Mouse (Mus musculus): Measurements from ENCODE around the gene Cd300ld. TPM values are rescaled to one million over a fixed set of nuclear protein-coding genes. Genes with fewer than 3 reads are reported as not detected.

Cd300ld gene
- polyA plus RNA-seq (2015; fragmentation: Nextera tagmentation; extraction: Ambion mirVana) = 0.55 and 0.78 TPM in 2 replicates

GRCm38 (mm10) chr11:114989793-114990192, at the start of gene Cd300ld:
Cd300ld (minus strand) TSS chr11:114989922.

DNA sequence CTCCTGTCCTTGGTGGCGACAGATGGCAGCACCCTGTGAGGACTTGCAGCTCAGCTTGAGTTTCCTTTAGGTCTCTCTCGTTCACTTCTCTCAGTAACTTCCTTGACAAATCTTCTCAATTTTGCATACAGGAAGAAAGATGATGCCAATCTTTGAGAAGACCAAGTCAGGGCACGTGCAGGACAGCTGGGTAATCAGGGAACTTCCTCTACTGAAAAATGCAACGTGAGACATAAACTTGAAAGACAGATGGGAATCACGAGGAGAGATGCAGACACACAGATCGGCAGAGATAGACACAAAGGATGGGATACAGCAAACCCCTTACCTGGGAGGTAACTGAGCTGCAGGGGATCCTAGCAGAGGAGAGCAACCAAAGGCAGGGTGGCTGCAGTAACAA, 47.9 kb upstream of the Cd300ld start, which contains the start of gene Cd300ld5:
Gene Cd300ld5 (minus strand): TSS at position 101 of the 400 bp plus-strand sequence.

DNA sequence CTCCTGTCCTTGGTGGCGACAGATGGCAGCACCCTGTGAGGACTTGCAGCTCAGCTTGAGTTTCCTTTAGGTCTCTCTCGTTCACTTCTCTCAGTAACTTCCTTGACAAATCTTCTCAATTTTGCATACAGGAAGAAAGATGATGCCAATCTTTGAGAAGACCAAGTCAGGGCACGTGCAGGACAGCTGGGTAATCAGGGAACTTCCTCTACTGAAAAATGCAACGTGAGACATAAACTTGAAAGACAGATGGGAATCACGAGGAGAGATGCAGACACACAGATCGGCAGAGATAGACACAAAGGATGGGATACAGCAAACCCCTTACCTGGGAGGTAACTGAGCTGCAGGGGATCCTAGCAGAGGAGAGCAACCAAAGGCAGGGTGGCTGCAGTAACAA, 37.2 kb upstream of the Cd300ld start, which contains the start of gene Cd300ld4:
Gene Cd300ld4 (minus strand): TSS at position 101 of the 400 bp plus-strand sequence.

DNA sequence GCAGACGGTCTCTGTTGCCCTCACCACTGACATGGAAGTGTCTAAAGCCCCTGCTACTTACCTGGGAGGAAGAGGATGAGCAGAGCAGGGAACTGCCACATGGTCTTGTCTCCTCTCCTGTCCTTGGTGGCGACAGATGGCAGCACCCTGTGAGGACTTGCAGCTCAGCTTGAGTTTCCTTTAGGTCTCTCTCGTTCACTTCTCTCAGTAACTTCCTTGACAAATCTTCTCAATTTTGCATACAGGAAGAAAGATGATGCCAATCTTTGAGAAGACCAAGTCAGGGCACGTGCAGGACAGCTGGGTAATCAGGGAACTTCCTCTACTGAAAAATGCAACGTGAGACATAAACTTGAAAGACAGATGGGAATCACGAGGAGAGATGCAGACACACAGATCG, 26.4 kb upstream of the Cd300ld start, which contains the start of gene Cd300ld2:
Gene Cd300ld2 (minus strand): TSS at position 101 of the 400 bp plus-strand sequence.

GRCm38 (mm10) chr11:115001474-115002040, 11.8 kb upstream of the Cd300ld start, which contains the start of gene Cd300c2:
Cd300c2 (minus strand) TSS chr11:115001880.

GRCm38 (mm10) chr11:114968752-114969207, 20.9 kb downstream of the Cd300ld start, which contains the start of gene Cd300c:
Cd300c (minus strand) TSS chr11:114969157.

DNA sequence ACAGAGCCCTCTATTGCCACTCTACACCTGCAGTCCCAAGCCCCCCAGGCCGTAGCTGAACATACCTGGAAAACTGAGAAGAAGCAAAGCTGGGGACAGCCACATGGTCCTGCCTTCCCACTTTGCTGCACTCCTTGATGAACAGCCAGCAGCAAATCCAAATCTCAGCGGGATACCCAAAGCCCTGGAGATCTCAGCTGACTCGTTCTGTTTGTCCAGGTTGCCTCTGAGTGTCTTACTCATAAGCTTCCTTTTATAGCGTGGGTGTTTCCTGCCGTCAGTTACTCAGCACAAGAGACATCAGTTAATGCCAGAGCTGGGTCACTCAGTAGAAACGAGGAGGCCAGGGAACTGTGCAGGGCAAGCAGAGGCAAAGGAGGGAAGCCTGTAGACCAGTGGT, 55.6 kb downstream of the Cd300ld start, which contains the start of gene Cd300lb:
Gene Cd300lb (minus strand): TSS at position 243 of the 400 bp plus-strand sequence.

Other genes with a start within 250 kb of the Cd300ld start
- gene Kif19a, start 224.5 kb downstream of the Cd300ld start, polyA plus RNA-seq (2015; fragmentation: Nextera tagmentation; extraction: Ambion mirVana) = 0.41 and 0.81 TPM in 2 replicates
- gene Btbd17, start 194.0 kb downstream of the Cd300ld start, polyA plus RNA-seq (2015; fragmentation: Nextera tagmentation; extraction: Ambion mirVana) = 1.4 and 1.9 TPM in 2 replicates
- not detected in 2 replicates for gene Gpr142, start 191.0 kb downstream of the Cd300ld start, polyA plus RNA-seq (2015; fragmentation: Nextera tagmentation; extraction: Ambion mirVana)
- 37.8 and 38.2 TPM in 2 replicates for gene Gprc5c, start 138.8 kb downstream of the Cd300ld start, polyA plus RNA-seq (2015; fragmentation: Nextera tagmentation; extraction: Ambion mirVana)
- 1.3 and 2.7 TPM in 2 replicates for gene Cd300a, start 99.9 kb downstream of the Cd300ld start, polyA plus RNA-seq (2015; fragmentation: Nextera tagmentation; extraction: Ambion mirVana)
- gene Cd300lb, start 55.5 kb downstream of the Cd300ld start, polyA plus RNA-seq (2015; fragmentation: Nextera tagmentation; extraction: Ambion mirVana) = 0.40 and 0.62 TPM in 2 replicates
- not detected in 2 replicates for gene Cd300c, start 20.8 kb downstream of the Cd300ld start, polyA plus RNA-seq (2015; fragmentation: Nextera tagmentation; extraction: Ambion mirVana)
- 2.0 and 2.1 TPM in 2 replicates for gene Cd300c2, start 12.0 kb upstream of the Cd300ld start, polyA plus RNA-seq (2015; fragmentation: Nextera tagmentation; extraction: Ambion mirVana)
- gene Cd300ld2, start 26.3 kb upstream of the Cd300ld start, polyA plus RNA-seq (2015; fragmentation: Nextera tagmentation; extraction: Ambion mirVana) = 0.16 TPM in 1 of 2 replicates, not detected in the other
- not detected in 2 replicates for gene Cd300ld4, start 37.1 kb upstream of the Cd300ld start, polyA plus RNA-seq (2015; fragmentation: Nextera tagmentation; extraction: Ambion mirVana)
- not detected in 2 replicates for gene Cd300ld5, start 47.8 kb upstream of the Cd300ld start, polyA plus RNA-seq (2015; fragmentation: Nextera tagmentation; extraction: Ambion mirVana)
- not detected in 2 replicates for gene Cd300ld3, start 58.5 kb upstream of the Cd300ld start, polyA plus RNA-seq (2015; fragmentation: Nextera tagmentation; extraction: Ambion mirVana)
- gene Cd300e, start 72.3 kb upstream of the Cd300ld start, polyA plus RNA-seq (2015; fragmentation: Nextera tagmentation; extraction: Ambion mirVana) = not detected in 2 replicates
- 1.1 and 1.5 TPM in 2 replicates for gene Rab37, start 101.5 kb upstream of the Cd300ld start, polyA plus RNA-seq (2015; fragmentation: Nextera tagmentation; extraction: Ambion mirVana)
- gene Cd300lf, start 144.1 kb upstream of the Cd300ld start, polyA plus RNA-seq (2015; fragmentation: Nextera tagmentation; extraction: Ambion mirVana) = 0.62 and 0.94 TPM in 2 replicates
- 6.8 and 9.1 TPM in 2 replicates for gene Slc9a3r1, start 173.4 kb upstream of the Cd300ld start, polyA plus RNA-seq (2015; fragmentation: Nextera tagmentation; extraction: Ambion mirVana)
- 5.4 and 6.4 TPM in 2 replicates for gene Tmem104, start 197.6 kb upstream of the Cd300ld start, polyA plus RNA-seq (2015; fragmentation: Nextera tagmentation; extraction: Ambion mirVana)
- gene Nat9, start 197.9 kb upstream of the Cd300ld start, polyA plus RNA-seq (2015; fragmentation: Nextera tagmentation; extraction: Ambion mirVana) = 16.0 and 17.3 TPM in 2 replicates

Measured in skeletal muscle tissue, postnatal 0 days (tissue).